Mouse (Mus musculus): ENCODE measurements around the gene Pak3. TPM values are rescaled to one million over a fixed set of nuclear protein-coding genes. Genes with fewer than 3 reads are reported as not detected.

Gene Pak3
- polyA plus RNA-seq, 1 experiment from 2014 or later = 159 TPM

GRCm38 (mm10) chrX:143579925-143580324, 61.5 kb downstream of the Pak3 start:
- ATAC-seq (ENCODE audit: low FRiP score) = no peak
- no peak overlapping the region for H3K9ac ChIP-seq
- H3K4me3 ChIP-seq (replicated peaks) = no peak overlapping the region
- no peaks in the 10 kb centered on the region; the same call in 1 of the 2 replicates for H3K4me1 ChIP-seq
- no peaks in the 10 kb centered on the region for H3K9me3 ChIP-seq
- no peaks in the 10 kb centered on the region for H3K36me3 ChIP-seq (replicated peaks)
- H3K4me2 ChIP-seq = no peak overlapping the region
- WGBS = 73% methylated on average over 2 of the region's 2 CpGs
- H3K27me3 ChIP-seq = peaks cover 22% of the 10 kb centered on the region
- H3K27ac ChIP-seq = no peak overlapping the region

GRCm38 (mm10) chrX:143580458-143580959, 62.1 kb downstream of the Pak3 start:
- ATAC-seq (ENCODE audit: low FRiP score) = peak; percentile 36; the same call in 1 of the 2 replicates
- Histone ChIP-seq H3K4me3 (replicated peaks) (no peak overlapping the region), H3K9ac (no peak overlapping the region), H3K4me2 (no peak overlapping the region), H3K4me1 (no peaks in the 10 kb centered on the region; the same call in 1 of the 2 replicates), H3K36me3 (replicated peaks) (no peaks in the 10 kb centered on the region), H3K27ac (no peak overlapping the region), H3K9me3 (no peaks in the 10 kb centered on the region), H3K27me3 (peaks cover 26% of the 10 kb centered on the region)
- 29% methylated on average over 2 of the region's 2 CpGs for WGBS

- Histone ChIP-seq H3K4me1 (no peaks in the 10 kb centered on the region; the same call in 1 of the 2 replicates), H3K4me2 (no peak overlapping the region), H3K27ac (0 out of 2 replicates have a peak overlapping the region, but pooled peaks have one; percentile 31), H3K4me3 (replicated peaks) (no peak overlapping the region), H3K27me3 (peaks cover 6% of the 10 kb centered on the region; the same call in 1 of the 2 replicates), H3K36me3 (replicated peaks) (no peaks in the 10 kb centered on the region), H3K9me3 (no peaks in the 10 kb centered on the region), H3K9ac (no peak overlapping the region)
- peak; percentile 84; the same call in 1 of the 2 replicates for ATAC-seq (ENCODE audit: low FRiP score)
- 31% methylated on average over 5 of the region's 5 CpGs for WGBS
Observed at GRCm38 (mm10) chrX:143606877-143607449, 88.6 kb downstream of the Pak3 start.

GRCm38 (mm10) chrX:143618734-143619133, 100.3 kb downstream of the Pak3 start:
- Histone ChIP-seq H3K9me3 (no peaks in the 10 kb centered on the region), H3K27me3 (peaks cover 8% of the 10 kb centered on the region; the same call in 1 of the 2 replicates), H3K36me3 (replicated peaks) (no peaks in the 10 kb centered on the region), H3K27ac (peak overlapping the region; percentile 8; the same call in 1 of the 2 replicates), H3K4me3 (replicated peaks) (no peak overlapping the region), H3K4me1 (peaks cover 7% of the 10 kb centered on the region), H3K9ac (no peak overlapping the region), H3K4me2 (no peak overlapping the region)
- ATAC-seq (ENCODE audit: low FRiP score) = peak; percentile 76; the same call in 1 of the 2 replicates
- 33% methylated on average over 4 of the region's 4 CpGs for WGBS

GRCm38 (mm10) chrX:143627767-143628166, 109.4 kb downstream of the Pak3 start:
- H3K4me2 ChIP-seq = no peak overlapping the region

GRCm38 (mm10) chrX:143643936-143644335, 125.5 kb downstream of the Pak3 start:
- H3K36me3 ChIP-seq (replicated peaks) = no peaks in the 10 kb centered on the region
- no peak overlapping the region for H3K4me3 ChIP-seq (replicated peaks)
- peak; percentile 55; the same call in 1 of the 2 replicates for ATAC-seq (ENCODE audit: low FRiP score)
- no peaks in the 10 kb centered on the region for H3K9me3 ChIP-seq
- no peak overlapping the region for H3K9ac ChIP-seq
- no peaks in the 10 kb centered on the region; the same call in 1 of the 2 replicates for H3K4me1 ChIP-seq
- peaks cover 17% of the 10 kb centered on the region for H3K27me3 ChIP-seq
- 0 out of 2 replicates have a peak overlapping the region, but pooled peaks have one; percentile 42 for H3K27ac ChIP-seq
- H3K4me2 ChIP-seq = no peak overlapping the region
- WGBS = 38% methylated on average over 2 of the region's 2 CpGs

More at GRCm38 (mm10) chrX:143627767-143628166, 109.4 kb downstream of the Pak3 start:
- no peak overlapping the region for H3K9ac ChIP-seq
- no peak overlapping the region for H3K27ac ChIP-seq
- no peak overlapping the region for H3K4me3 ChIP-seq (replicated peaks)
- ATAC-seq (ENCODE audit: low FRiP score) = no peak
- no peaks in the 10 kb centered on the region for H3K9me3 ChIP-seq
- 80% methylated on average over 5 of the region's 5 CpGs for WGBS
- no peaks in the 10 kb centered on the region for H3K36me3 ChIP-seq (replicated peaks)
- H3K27me3 ChIP-seq = peaks cover 13% of the 10 kb centered on the region; the same call in 1 of the 2 replicates
- no peaks in the 10 kb centered on the region for H3K4me1 ChIP-seq

- Histone ChIP-seq H3K27me3 (peaks cover 20% of the 10 kb centered on the region), H3K4me2 (no peak overlapping the region), H3K4me1 (no peaks in the 10 kb centered on the region; the same call in 1 of the 2 replicates), H3K9me3 (no peaks in the 10 kb centered on the region), H3K36me3 (replicated peaks) (no peaks in the 10 kb centered on the region), H3K27ac (peak overlapping the region; percentile 36; the same call in 1 of the 2 replicates), H3K9ac (no peak overlapping the region), H3K4me3 (replicated peaks) (no peak overlapping the region)
- 27% methylated on average over 1 of the region's 1 CpGs for WGBS
- peak; percentile 70 for ATAC-seq (ENCODE audit: low FRiP score)
Observed at GRCm38 (mm10) chrX:143644807-143645206, 126.4 kb downstream of the Pak3 start.

GRCm38 (mm10) chrX:143654308-143655176, 136.2 kb downstream of the Pak3 start:
- Histone ChIP-seq H3K27ac (peak overlapping the region; percentile 79), H3K27me3 (peaks cover 20% of the 10 kb centered on the region), H3K4me1 (peaks cover 14% of the 10 kb centered on the region), H3K9me3 (no peaks in the 10 kb centered on the region), H3K4me2 (no peak overlapping the region), H3K9ac (no peak overlapping the region), H3K4me3 (replicated peaks) (no peak overlapping the region), H3K36me3 (replicated peaks) (no peaks in the 10 kb centered on the region)
- peak; percentile 90 for ATAC-seq (ENCODE audit: low FRiP score)
- 25% methylated on average over 9 of the region's 9 CpGs for WGBS

GRCm38 (mm10) chrX:143655177-143655492, 136.7 kb downstream of the Pak3 start:
- peak; percentile 81 for ATAC-seq (ENCODE audit: low FRiP score)
- WGBS = 17% methylated on average over 3 of the region's 3 CpGs
- H3K9me3 ChIP-seq = no peaks in the 10 kb centered on the region
- no peak overlapping the region for H3K4me2 ChIP-seq
- no peak overlapping the region for H3K4me3 ChIP-seq (replicated peaks)
- peak overlapping the region; percentile 79 for H3K27ac ChIP-seq
- H3K36me3 ChIP-seq (replicated peaks) = no peaks in the 10 kb centered on the region
- peaks cover 26% of the 10 kb centered on the region for H3K27me3 ChIP-seq
- no peak overlapping the region for H3K9ac ChIP-seq
- H3K4me1 ChIP-seq = peaks cover 14% of the 10 kb centered on the region

- ATAC-seq (ENCODE audit: low FRiP score) = peak; percentile 98
- Histone ChIP-seq H3K27ac (peak overlapping the region; percentile 85), H3K9ac (peak overlapping the region; percentile 56), H3K9me3 (no peaks in the 10 kb centered on the region), H3K36me3 (replicated peaks) (no peaks in the 10 kb centered on the region), H3K4me2 (peak overlapping the region; percentile 58), H3K4me1 (peaks cover 2% of the 10 kb centered on the region; the same call in 1 of the 2 replicates), H3K4me3 (replicated peaks) (peak overlapping the region; percentile 59), H3K27me3 (peaks cover 20% of the 10 kb centered on the region)
- 28% methylated on average over 26 of the region's 28 CpGs for WGBS
Observed at GRCm38 (mm10) chrX:143664221-143665150, 146.1 kb downstream of the Pak3 start.

GRCm38 (mm10) chrX:143665771-143666170, 147.4 kb downstream of the Pak3 start:
- peak overlapping the region; percentile 59 for H3K4me3 ChIP-seq (replicated peaks)

More at GRCm38 (mm10) chrX:143665771-143666170, 147.4 kb downstream of the Pak3 start:
- Histone ChIP-seq H3K36me3 (replicated peaks) (no peaks in the 10 kb centered on the region), H3K4me1 (peaks cover 2% of the 10 kb centered on the region; the same call in 1 of the 2 replicates), H3K4me2 (peak overlapping the region; percentile 58), H3K27ac (no peak overlapping the region), H3K27me3 (peaks cover 14% of the 10 kb centered on the region), H3K9me3 (no peaks in the 10 kb centered on the region), H3K9ac (no peak overlapping the region)
- ATAC-seq (ENCODE audit: low FRiP score) = no peak
- WGBS = 33% methylated on average over 2 of the region's 2 CpGs

Measured in forebrain, embryonic 12.5 days (tissue).